Mouse (Mus musculus): ENCODE measurements at regions not wholly inside any gene's neighbourhood (a gene's known extent, or its start where the extent isn't known, plus 50 kb on each side); places are given as distances from the start of the nearest gene placed in this dataset.

DNA sequence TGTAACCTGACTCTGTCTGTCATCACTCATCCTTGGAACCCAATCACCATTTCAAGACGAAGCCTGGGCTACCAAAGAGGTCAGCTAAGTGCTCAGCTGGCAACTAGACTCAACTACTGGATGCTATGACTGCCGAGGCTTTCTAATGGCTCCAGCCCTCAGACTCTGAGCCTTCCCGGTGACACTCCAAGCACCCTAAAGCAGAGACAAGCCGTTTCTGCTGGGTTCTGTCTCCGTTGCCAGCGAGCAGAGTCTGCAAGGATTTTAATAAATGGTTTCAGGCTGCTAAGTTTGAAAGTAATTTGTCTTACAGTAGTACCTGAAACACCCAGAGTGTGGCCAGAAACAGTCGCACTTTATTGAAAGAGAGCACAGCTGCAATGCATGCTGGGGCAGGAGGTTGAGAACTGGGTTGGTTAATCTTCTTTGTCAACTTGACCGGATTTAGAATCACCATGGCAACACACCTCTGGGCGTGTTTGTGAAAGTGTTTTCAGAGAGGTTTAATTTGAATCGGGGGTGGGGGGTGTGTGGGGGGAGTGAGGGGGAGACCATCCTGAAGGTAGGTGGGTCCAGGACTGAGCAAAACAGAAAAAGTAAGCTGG is 298.8 kb downstream of the H2al1j start:
- no peaks in the 10 kb centered on the region for H3K27me3 ChIP-seq (ENCODE audit: control insufficient read depth, insufficient read depth, low read length)
- WGBS (ENCODE audit: insufficient replicate concordance) = 55% methylated on average over 10 of the region's 10 CpGs
- no peak overlapping the region for H3K4me2 ChIP-seq (ENCODE audit: low read depth)
- no peak for TF ChIP-seq EP300 (IDR thresholded peaks at IDR 0.05; ENCODE audit: low read depth)
- no peak for TF ChIP-seq CTCF (IDR thresholded peaks at IDR 0.05; ENCODE audit: low read depth)
- H3K27ac ChIP-seq = no peak overlapping the region
- no peaks in the 10 kb centered on the region for H3K36me3 ChIP-seq (replicated peaks; ENCODE audit: control insufficient read depth, insufficient read depth, low read depth)
- no peaks in the 10 kb centered on the region for H3K4me1 ChIP-seq (replicated peaks; ENCODE audit: control insufficient read depth in 2 of 2, insufficient read depth in 2 of 2, low read length in 1 of 2)
- H3K9me3 ChIP-seq (ENCODE audit: control insufficient read depth, low read length) = no peaks in the 10 kb centered on the region
- ATAC-seq (ENCODE audit: insufficient read depth) (no peak), DNase-seq (ENCODE audit: low read depth in 3 of 3, low spot score in 3 of 3) (no peak)
- H3K9ac ChIP-seq (replicated peaks) = no peak overlapping the region
- no peak overlapping the region for H3K4me3 ChIP-seq (ENCODE audit: insufficient read depth in 1 of 2, low read depth in 2 of 2, low read length in 2 of 2)

DNA sequence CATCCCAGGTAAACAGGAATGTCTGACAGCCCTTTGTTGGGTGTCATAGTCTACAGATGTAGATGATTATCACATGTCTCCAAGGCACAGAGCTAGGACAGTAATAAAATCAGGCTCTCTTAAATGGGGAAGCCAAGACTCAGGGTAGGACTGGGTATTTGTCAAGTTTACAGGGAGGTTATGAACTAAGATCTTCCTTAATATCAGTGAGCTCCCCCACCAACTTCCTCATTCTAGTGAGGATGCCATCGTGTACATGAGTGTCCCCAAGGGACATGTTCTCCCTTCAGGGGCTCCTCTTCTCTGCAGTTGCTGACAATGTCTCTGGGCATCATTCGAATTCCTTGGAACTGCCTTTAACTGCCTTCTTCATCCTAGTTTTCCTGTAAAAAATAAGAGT is 301.7 kb downstream of the H2al1j start:
- Histone ChIP-seq H3K9ac (replicated peaks) (no peak overlapping the region), H3K36me3 (replicated peaks; ENCODE audit: control insufficient read depth, insufficient read depth, low read depth) (no peaks in the 10 kb centered on the region), H3K4me2 (ENCODE audit: low read depth) (no peak overlapping the region), H3K4me3 (ENCODE audit: insufficient read depth in 1 of 2, low read depth in 2 of 2, low read length in 2 of 2) (no peak overlapping the region), H3K27ac (no peak overlapping the region), H3K27me3 (ENCODE audit: control insufficient read depth, insufficient read depth, low read length) (no peaks in the 10 kb centered on the region), H3K4me1 (replicated peaks; ENCODE audit: control insufficient read depth in 2 of 2, insufficient read depth in 2 of 2, low read length in 1 of 2) (no peaks in the 10 kb centered on the region), H3K9me3 (ENCODE audit: control insufficient read depth, low read length) (no peaks in the 10 kb centered on the region)
- TF ChIP-seq CTCF (IDR thresholded peaks at IDR 0.05; ENCODE audit: low read depth) = no peak
- no peak for TF ChIP-seq EP300 (IDR thresholded peaks at IDR 0.05; ENCODE audit: low read depth)
- ATAC-seq (ENCODE audit: insufficient read depth) (no peak), DNase-seq (ENCODE audit: low read depth in 3 of 3, low spot score in 3 of 3) (no peak)
- WGBS (ENCODE audit: insufficient replicate concordance) = 34% methylated on average over 2 of the region's 2 CpGs

DNA sequence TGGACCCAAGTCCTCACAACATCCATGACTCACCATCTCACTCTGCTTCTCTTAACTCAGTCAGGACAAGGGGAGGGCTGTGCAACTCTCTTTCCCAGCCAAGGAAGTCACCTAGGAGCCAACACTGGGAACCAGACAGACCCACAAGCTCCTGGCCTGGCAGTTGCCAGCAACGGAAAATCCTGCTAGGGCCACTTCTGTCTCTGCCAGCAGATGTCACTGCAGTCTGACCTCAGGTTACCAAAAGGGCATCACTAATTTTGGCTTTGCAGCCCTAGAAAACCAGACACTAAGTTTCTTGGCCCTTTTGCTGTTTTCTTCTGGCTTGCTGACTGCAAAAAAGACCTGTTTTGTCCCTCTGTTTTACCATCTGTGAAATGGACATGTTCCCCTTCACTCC is 302.3 kb downstream of the H2al1j start:
- Histone ChIP-seq H3K9me3 (ENCODE audit: control insufficient read depth, low read length) (no peaks in the 10 kb centered on the region), H3K4me3 (ENCODE audit: insufficient read depth in 1 of 2, low read depth in 2 of 2, low read length in 2 of 2) (no peak overlapping the region), H3K4me2 (ENCODE audit: low read depth) (no peak overlapping the region), H3K4me1 (replicated peaks; ENCODE audit: control insufficient read depth in 2 of 2, insufficient read depth in 2 of 2, low read length in 1 of 2) (no peaks in the 10 kb centered on the region), H3K27ac (no peak overlapping the region), H3K27me3 (ENCODE audit: control insufficient read depth, insufficient read depth, low read length) (no peaks in the 10 kb centered on the region), H3K36me3 (replicated peaks; ENCODE audit: control insufficient read depth, insufficient read depth, low read depth) (no peaks in the 10 kb centered on the region), H3K9ac (replicated peaks) (no peak overlapping the region)
- 10% methylated on average over 1 of the region's 1 CpGs for WGBS (ENCODE audit: insufficient replicate concordance)
- peak; percentile 49 for TF ChIP-seq CTCF (IDR thresholded peaks at IDR 0.05; ENCODE audit: low read depth)
- no peak for TF ChIP-seq EP300 (IDR thresholded peaks at IDR 0.05; ENCODE audit: low read depth)
- ATAC-seq (ENCODE audit: insufficient read depth) = no peak
- DNase-seq (ENCODE audit: low read depth in 3 of 3, low spot score in 3 of 3) = no peak

DNA sequence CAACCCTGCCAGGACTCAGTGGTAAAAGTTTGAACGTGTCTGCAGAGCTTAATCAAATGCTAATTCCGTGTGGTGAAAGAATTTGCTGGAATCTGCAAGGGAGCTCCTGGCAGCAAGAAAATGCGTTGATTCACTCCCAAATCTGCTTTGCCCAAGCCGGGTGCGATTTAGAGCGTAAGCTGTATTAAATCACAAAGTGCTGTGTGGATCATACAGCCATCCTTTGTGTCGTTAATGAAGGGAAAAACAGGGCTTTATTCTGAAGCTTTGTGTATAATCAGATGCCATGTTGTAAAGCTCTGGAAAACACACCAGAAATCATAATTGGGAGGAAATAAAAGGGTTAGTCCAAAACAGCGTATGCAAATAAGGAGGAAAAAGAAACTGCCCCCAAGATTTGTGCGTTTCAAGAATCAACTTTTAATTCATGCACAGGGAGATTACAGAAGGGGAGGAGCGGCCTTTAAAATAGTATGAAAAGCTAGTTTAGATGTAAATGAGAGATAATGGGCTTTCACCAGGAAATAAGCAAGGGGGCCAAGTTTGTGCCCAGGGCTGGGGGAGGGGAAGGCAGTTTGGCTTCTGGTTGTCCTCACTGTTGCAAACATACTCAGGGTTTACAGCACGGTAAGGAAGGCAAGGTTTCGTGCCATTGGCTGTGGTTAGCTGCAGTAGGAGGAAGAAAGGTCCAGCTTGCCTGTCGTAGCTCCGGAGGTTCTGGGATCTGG is 303.7 kb downstream of the H2al1j start:
- 16% methylated on average over 14 of the region's 14 CpGs for WGBS (ENCODE audit: insufficient replicate concordance)
- TF ChIP-seq CTCF (IDR thresholded peaks at IDR 0.05; ENCODE audit: low read depth) (no peak), EP300 (IDR thresholded peaks at IDR 0.05; ENCODE audit: low read depth) (no peak)
- DNase-seq (ENCODE audit: low read depth in 3 of 3, low spot score in 3 of 3) (no peak), ATAC-seq (ENCODE audit: insufficient read depth) (no peak)
- Histone ChIP-seq H3K4me3 (ENCODE audit: insufficient read depth in 1 of 2, low read depth in 2 of 2, low read length in 2 of 2) (no peak overlapping the region), H3K27me3 (ENCODE audit: control insufficient read depth, insufficient read depth, low read length) (no peaks in the 10 kb centered on the region), H3K9ac (replicated peaks) (no peak overlapping the region), H3K9me3 (ENCODE audit: control insufficient read depth, low read length) (no peaks in the 10 kb centered on the region), H3K36me3 (replicated peaks; ENCODE audit: control insufficient read depth, insufficient read depth, low read depth) (no peaks in the 10 kb centered on the region), H3K4me1 (replicated peaks; ENCODE audit: control insufficient read depth in 2 of 2, insufficient read depth in 2 of 2, low read length in 1 of 2) (no peaks in the 10 kb centered on the region), H3K27ac (no peak overlapping the region), H3K4me2 (ENCODE audit: low read depth) (peak overlapping the region; percentile 22; the same call in 1 of the 2 replicates)

DNA sequence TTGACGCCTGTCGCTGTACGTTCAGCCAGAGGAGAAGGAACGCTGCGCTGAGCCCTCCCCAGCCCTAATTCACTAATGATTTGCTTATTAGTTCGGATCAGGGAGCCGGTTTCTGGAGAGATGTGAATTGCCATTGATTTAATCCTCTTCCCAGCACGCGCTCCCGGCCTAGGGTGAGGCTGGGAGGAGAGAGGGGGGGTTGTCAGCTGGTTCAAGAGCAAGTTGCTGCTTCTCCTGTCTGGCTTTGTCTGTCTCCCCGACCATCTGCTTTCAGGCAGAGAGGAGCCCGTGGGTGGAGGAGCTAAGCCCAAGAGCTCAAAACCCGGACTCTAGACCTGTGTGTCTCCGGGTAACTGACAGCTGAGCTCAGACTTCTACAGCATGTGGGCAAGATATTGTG is 304.4 kb downstream of the H2al1j start:
- Histone ChIP-seq H3K27me3 (ENCODE audit: control insufficient read depth, insufficient read depth, low read length) (no peaks in the 10 kb centered on the region), H3K9ac (replicated peaks) (no peak overlapping the region), H3K4me3 (ENCODE audit: insufficient read depth in 1 of 2, low read depth in 2 of 2, low read length in 2 of 2) (no peak overlapping the region), H3K9me3 (ENCODE audit: control insufficient read depth, low read length) (no peaks in the 10 kb centered on the region), H3K4me2 (ENCODE audit: low read depth) (peak overlapping the region; percentile 22; the same call in 1 of the 2 replicates), H3K36me3 (replicated peaks; ENCODE audit: control insufficient read depth, insufficient read depth, low read depth) (no peaks in the 10 kb centered on the region), H3K4me1 (replicated peaks; ENCODE audit: control insufficient read depth in 2 of 2, insufficient read depth in 2 of 2, low read length in 1 of 2) (no peaks in the 10 kb centered on the region), H3K27ac (no peak overlapping the region)
- ATAC-seq (ENCODE audit: insufficient read depth) (no peak), DNase-seq (ENCODE audit: low read depth in 3 of 3, low spot score in 3 of 3) (no peak)
- WGBS (ENCODE audit: insufficient replicate concordance) = 15% methylated on average over 14 of the region's 14 CpGs
- TF ChIP-seq CTCF (IDR thresholded peaks at IDR 0.05; ENCODE audit: low read depth) (no peak), EP300 (IDR thresholded peaks at IDR 0.05; ENCODE audit: low read depth) (no peak)

Data from liver, embryonic 14.5 days (tissue).